Mouse (Mus musculus) bone marrow, adult 2 months (tissue): ENCODE results near the gene Erc1.

Source experiments
- CTCF ChIP-seq: fragments of 200-500 bp; IDR thresholded peaks from 2 replicates; pipeline ENCODE4 v1.5.1; 2011; ENCODE audit warnings: low read length, control low read depth; ENCODE audit not compliant: control insufficient read depth, insufficient read depth
- POLR2A ChIP-seq: fragments of 200-500 bp; IDR thresholded peaks from 2 replicates; pipeline ENCODE4 v1.6.1; 2011; ENCODE audit warnings: low read depth, mild to moderate bottlenecking, control low read depth, low read length, borderline replicate concordance; ENCODE audit not compliant: control insufficient read depth

GRCm38 (mm10) chr6:119584061-119584460 lies 263.9 kb downstream of the Erc1 start:
- TF ChIP-seq POLR2A, result no peak
- TF ChIP-seq CTCF, result no peak
